Comparison of ENCODE assay signal across 8 mouse cellular contexts in genomic region chr5:67307659-67308222, GRCm38 (mm10). TPM values are rescaled to one million over a fixed set of nuclear protein-coding genes. Genes with fewer than 3 reads are reported as not detected.
DNase-seq lines count a peak whose midpoint lies in the region; ATAC-seq lines count a peak whose summit lies in the region.

No protein-coding gene starts in this region.

- H3K4me1 ChIP-seq in lung, embryonic 15.5 days = peaks cover 8% of the 10 kb centered on the region
- H3K4me1 ChIP-seq in embryonic facial prominence, embryonic 11.5 days (ENCODE audit: control insufficient read depth, insufficient read depth, low read length) = no peaks in the 10 kb centered on the region
- peaks cover 9% of the 10 kb centered on the region for H3K4me1 ChIP-seq in limb, embryonic 10.5 days
- peaks cover 22% of the 10 kb centered on the region for H3K4me1 ChIP-seq in neural tube, embryonic 15.5 days

- peak overlapping the region; percentile 70 for H3K4me2 ChIP-seq in lung, embryonic 15.5 days
- H3K4me2 ChIP-seq in embryonic facial prominence, embryonic 11.5 days (ENCODE audit: low read depth, low read length) = peak overlapping the region; percentile 81
- H3K4me2 ChIP-seq in neural tube, embryonic 15.5 days = peak overlapping the region; percentile 69

- peak overlapping the region; percentile 91 for H3K9ac ChIP-seq in lung, embryonic 15.5 days
- H3K9ac ChIP-seq in embryonic facial prominence, embryonic 11.5 days (replicated peaks; ENCODE audit: low read length) = peak overlapping the region; percentile 88
- H3K9ac ChIP-seq in neural tube, embryonic 15.5 days (replicated peaks) = peak overlapping the region; percentile 96

- H3K4me3 ChIP-seq in lung, embryonic 15.5 days = peak overlapping the region; percentile 99
- H3K4me3 ChIP-seq in embryonic facial prominence, embryonic 11.5 days (ENCODE audit: low read depth, low read length) = peak overlapping the region; percentile 99
- H3K4me3 ChIP-seq in limb, embryonic 10.5 days = peak overlapping the region; percentile 98
- peak overlapping the region; percentile 99 for H3K4me3 ChIP-seq in neural tube, embryonic 15.5 days (replicated peaks)

- H3K36me3 ChIP-seq in lung, embryonic 15.5 days = no peaks in the 10 kb centered on the region
- H3K36me3 ChIP-seq in embryonic facial prominence, embryonic 11.5 days (replicated peaks; ENCODE audit: control insufficient read depth, insufficient read depth, low read depth, low read length) = no peaks in the 10 kb centered on the region
- H3K36me3 ChIP-seq in limb, embryonic 10.5 days = peaks cover 12% of the 10 kb centered on the region
- no peaks in the 10 kb centered on the region for H3K36me3 ChIP-seq in neural tube, embryonic 15.5 days

- 20% methylated on average over 13 of the region's 13 CpGs for whole genome bisulfite sequencing in lung, embryonic 15.5 days
- WGBS in embryonic facial prominence, embryonic 11.5 days = 38% methylated on average over 13 of the region's 13 CpGs
- WGBS in limb, embryonic 10.5 days = 36% methylated on average over 13 of the region's 13 CpGs
- WGBS in neural tube, embryonic 15.5 days = 37% methylated on average over 13 of the region's 13 CpGs

- no peaks in the 10 kb centered on the region for H3K27me3 ChIP-seq in lung, embryonic 15.5 days
- no peaks in the 10 kb centered on the region for H3K27me3 ChIP-seq in embryonic facial prominence, embryonic 11.5 days (ENCODE audit: control insufficient read depth, insufficient read depth, low read length)
- H3K27me3 ChIP-seq in limb, embryonic 10.5 days (ENCODE audit: low read depth, poor library complexity, severe bottlenecking) = no peaks in the 10 kb centered on the region
- H3K27me3 ChIP-seq in neural tube, embryonic 15.5 days (replicated peaks) = no peaks in the 10 kb centered on the region

- ATAC-seq in lung, embryonic 15.5 days (ENCODE audit: borderline replicate concordance, extremely low read depth, low FRiP score, low TSS enrichment) = no peak
- ATAC-seq in embryonic facial prominence, embryonic 11.5 days (replicated peaks; ENCODE audit: insufficient number of reproducible peaks, low FRiP score, low TSS enrichment, low read depth) = no peak
- no peak for ATAC-seq in neural tube, embryonic 15.5 days (ENCODE audit: low FRiP score)

- no peak for DNase-seq in lung, postnatal 10 days
- DNase-seq in embryonic facial prominence, embryonic 11.5 days (ENCODE audit: low spot score) = peak; percentile 4
- no peak for DNase-seq in limb, embryonic 10.5 days (ENCODE audit: low spot score)
- no peak for DNase-seq in cerebellum, postnatal 14 days
- no peak for DNase-seq in ovary, postnatal 10 days (ENCODE audit: low spot score)
- DNase-seq in kidney, adult 8-10 months = no peak

- no peaks in the 10 kb centered on the region for H3K9me3 ChIP-seq in lung, embryonic 15.5 days
- H3K9me3 ChIP-seq in embryonic facial prominence, embryonic 11.5 days (replicated peaks; ENCODE audit: control insufficient read depth, low read length) = no peaks in the 10 kb centered on the region
- H3K9me3 ChIP-seq in limb, embryonic 10.5 days (replicated peaks) = no peaks in the 10 kb centered on the region
- H3K9me3 ChIP-seq in neural tube, embryonic 15.5 days (replicated peaks) = no peaks in the 10 kb centered on the region

- H3K27ac ChIP-seq in lung, embryonic 15.5 days = no peak overlapping the region
- no peak overlapping the region for H3K27ac ChIP-seq in embryonic facial prominence, embryonic 11.5 days (replicated peaks; ENCODE audit: low read depth, low read length)
- H3K27ac ChIP-seq in limb, embryonic 10.5 days = peak overlapping the region; percentile 95
- no peak overlapping the region for H3K27ac ChIP-seq in neural tube, embryonic 15.5 days (replicated peaks)

RNA-seq across cellular contexts. Expression of gene Slc30a9, which starts 1.0 kb away (rescaled TPM):
- 77.2 and 81.1 TPM in 2 replicates for polyA plus RNA-seq in lung, embryonic 15.5 days (2015; fragmentation: Nextera tagmentation; extraction: Ambion mirVana)
- 133 and 149 TPM in 2 replicates for polyA plus RNA-seq in embryonic facial prominence, embryonic 11.5 days (2014; fragmentation: Nextera tagmentation; extraction: Ambion mirVana)
- 82.3 and 90.9 TPM in 2 replicates for polyA plus RNA-seq in limb, embryonic 10.5 days (2016; fragmentation: Nextera tagmentation; extraction: Ambion mirVana)
- 150 and 171 TPM in 2 replicates for polyA plus RNA-seq in neural tube, embryonic 15.5 days (2015; fragmentation: Nextera tagmentation; extraction: Ambion mirVana)

RNA-seq across cellular contexts. Expression of gene Tmem33, which starts 47.4 kb away (rescaled TPM):
- 80.9 and 83.8 TPM in 2 replicates for polyA plus RNA-seq in lung, embryonic 15.5 days (2015; fragmentation: Nextera tagmentation; extraction: Ambion mirVana)
- 91.4 and 101 TPM in 2 replicates for polyA plus RNA-seq in embryonic facial prominence, embryonic 11.5 days (2014; fragmentation: Nextera tagmentation; extraction: Ambion mirVana)
- 99.6 and 111 TPM in 2 replicates for polyA plus RNA-seq in limb, embryonic 10.5 days (2016; fragmentation: Nextera tagmentation; extraction: Ambion mirVana)
- 78.2 and 81.3 TPM in 2 replicates for polyA plus RNA-seq in neural tube, embryonic 15.5 days (2015; fragmentation: Nextera tagmentation; extraction: Ambion mirVana)
